ENCODE assay signal across 8 mouse cellular contexts in genomic region chr3:159840817-159841390, GRCm38 (mm10). TPM values are rescaled to one million over a fixed set of nuclear protein-coding genes. Genes with fewer than 3 reads are reported as not detected.
DNase-seq lines count a peak whose midpoint lies in the region; ATAC-seq and TF ChIP-seq lines count a peak whose summit lies in the region.

No protein-coding gene starts in this region.

- no peaks in the 10 kb centered on the region; the same call in 1 of the 2 replicates for H3K4me1 ChIP-seq in embryonic fibroblast, embryonic 13.5 days (ENCODE audit: control insufficient read depth, insufficient read depth, low read length)

- peak; percentile 36 for DNase-seq in CD4-positive, CD25-positive, alpha-beta regulatory T cell, adult 2 months (ENCODE audit: low read depth, low spot score)
- peak; percentile 18 for DNase-seq in MN1 (ENCODE audit: low spot score)
- DNase-seq in heart, postnatal 4 days, result peak; percentile 36
- DNase-seq in left cerebral cortex, postnatal 25 days (ENCODE audit: low spot score in 2 of 2), result peak; percentile 10 to 12
- DNase-seq in splenic B cell, adult 2 months (ENCODE audit: low read depth, low spot score), result peak; percentile 5

- H3K79me2 ChIP-seq in macrophage (ENCODE audit: inconsistent target), result peaks cover 63% of the 10 kb centered on the region

- TF ChIP-seq CTCF in embryonic fibroblast, embryonic 13.5 days (IDR thresholded peaks at IDR 0.05; ENCODE audit: borderline replicate concordance, insufficient read depth, low read length), result no peak

- peak overlapping the region; percentile 94 for H3K27ac ChIP-seq in embryonic fibroblast, embryonic 13.5 days (ENCODE audit: insufficient read depth, low read length)
- peak overlapping the region; percentile 88 for H3K27ac ChIP-seq in macrophage

- ATAC-seq in CD4-positive, CD25-positive, alpha-beta regulatory T cell, adult 4 months, result no peak

- H3K27me3 ChIP-seq in splenic B cell, adult 2 months (ENCODE audit: control insufficient read depth, insufficient read depth, low read length, poor library complexity, severe bottlenecking), result no peaks in the 10 kb centered on the region; the same call in 1 of the 2 replicates

- TF ChIP-seq POLR2A in embryonic fibroblast, embryonic 13.5 days (IDR thresholded peaks at IDR 0.05; ENCODE audit: low read depth, low read length), result peak; percentile 36; the same call in 1 of the 2 replicates

- intact Hi-C loops in left cerebral cortex, postnatal 25 days (cut with DNase I), result loop anchor here (5.0 kb wide), 1 partner anchor 179 kb away; no protein-coding TSS in a partner anchor

- H3K36me3 ChIP-seq in macrophage (ENCODE audit: inconsistent target), result no peaks in the 10 kb centered on the region
- H3K36me3 ChIP-seq in splenic B cell, adult 2 months (ENCODE audit: control insufficient read depth, insufficient read depth, low read length, poor library complexity, severe bottlenecking), result no peaks in the 10 kb centered on the region

- WGBS in macrophage (ENCODE audit: missing documents), result 3% methylated on average over 12 of the region's 12 CpGs

- H3K4me3 ChIP-seq in embryonic fibroblast, embryonic 13.5 days (ENCODE audit: insufficient read depth, low read length), result peak overlapping the region; percentile 99
- peak overlapping the region; percentile 89 for H3K4me3 ChIP-seq in macrophage (ENCODE audit: inconsistent target)

RNA-seq across cellular contexts. Expression of gene Wls, which starts 1.4 kb away (rescaled TPM):
- 100 to 1,000 TPM in 1 of 2 experiments, 10 to 100 TPM in 1; 95.4 to 103 TPM for polyA plus RNA-seq in CD4-positive, CD25-positive, alpha-beta regulatory T cell, adult 4 months (2017; shearing (Covaris generic))
- 356 and 416 TPM in 2 replicates for polyA plus RNA-seq in embryonic fibroblast, embryonic 13.5 days (2011; ENCODE audit: insufficient read length, low read depth, missing spikeins)
- total RNA-seq in heart, postnatal 4 days (2021), result 100 to 1,000 TPM; 116 TPM
- 10 to 100 TPM; 40.4 to 46.6 TPM for total RNA-seq in left cerebral cortex, postnatal 25 days (2021)
- total RNA-seq in macrophage (2018; cell fraction: chromatin; rRNA removed), result 100 to 1,000 TPM in 20 of 26 experiments, 10 to 100 TPM in 6; 41.6 to 232 (median 137) TPM
- 100 to 1,000 TPM in 2 of 26 experiments, 10 to 100 TPM in 24; 54.7 to 118 (median 78.9) TPM for total RNA-seq in macrophage (2018; cell fraction: cytosol; rRNA removed)
- 100 to 1,000 TPM in 25 of 26 experiments, 10 to 100 TPM in 1; 86.4 to 278 (median 142) TPM for total RNA-seq in macrophage (2018; cell fraction: nucleus; rRNA removed)
- 83.5 to 101 TPM (median 88.8 TPM) in 3 replicates for polyA plus RNA-seq in macrophage (2018)
